Mouse (Mus musculus): ENCODE data around the gene Rai1. TPM values are rescaled to one million over a fixed set of nuclear protein-coding genes. Genes with fewer than 3 reads are reported as not detected.

Rai1 gene
- total RNA-seq (2021) = 10 to 100 TPM; 43.9 to 46.7 TPM
- long read RNA-seq, experiment 1, partial matches to known transcripts = 7 of 18 reads
- long read RNA-seq, experiment 1, other reads (novel, unspliced or antisense) = 7 of 18 reads
- long read RNA-seq, experiment 2, partial matches to known transcripts = 6 of 12 reads
- long read RNA-seq, experiment 2, other reads (novel, unspliced or antisense) = 3 of 12 reads

DNA sequence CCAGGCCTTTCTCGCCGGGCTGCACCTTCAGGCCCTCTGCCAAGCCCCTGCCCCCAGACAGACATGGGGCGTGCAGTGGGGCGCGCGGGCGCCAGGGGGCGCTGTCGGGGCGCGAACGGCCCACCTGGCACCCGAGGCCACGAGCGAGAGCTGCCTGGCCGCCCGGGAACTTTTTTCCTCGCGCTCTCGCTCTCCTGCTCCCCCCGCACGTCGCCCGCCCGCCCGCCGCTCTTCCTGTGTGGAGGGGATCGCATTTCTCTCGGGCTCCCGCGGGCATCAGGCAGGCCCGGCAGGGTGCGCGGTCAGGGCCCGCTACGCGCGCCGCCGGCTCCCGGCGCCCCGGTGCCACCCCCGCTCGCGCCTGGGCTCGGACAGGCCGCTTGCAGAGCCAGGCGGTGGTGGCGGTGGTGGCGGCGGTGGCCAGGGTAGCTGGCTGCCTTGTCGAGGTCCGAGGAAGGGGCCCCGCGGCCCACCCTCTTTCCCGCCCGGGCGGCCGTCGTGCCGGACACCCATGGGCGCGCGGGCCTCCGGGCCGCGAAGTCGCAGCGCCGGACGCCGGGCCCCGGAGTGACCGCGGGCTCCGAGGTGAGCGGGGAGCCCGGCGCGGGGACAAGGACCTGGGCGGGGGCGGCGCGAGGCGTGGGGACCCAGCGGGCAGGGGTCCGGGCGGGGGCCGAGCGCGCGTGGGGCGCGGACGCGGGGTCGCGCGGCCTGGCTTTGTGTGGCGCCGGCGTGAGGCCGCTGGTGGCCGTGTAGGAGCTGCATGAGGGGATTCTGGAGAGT, at the start of gene Rai1:
Rai1 (plus strand) TSS at position 204 of the 783 bp plus-strand sequence.
- peak; percentile 94 to 96 for DNase-seq

DNA sequence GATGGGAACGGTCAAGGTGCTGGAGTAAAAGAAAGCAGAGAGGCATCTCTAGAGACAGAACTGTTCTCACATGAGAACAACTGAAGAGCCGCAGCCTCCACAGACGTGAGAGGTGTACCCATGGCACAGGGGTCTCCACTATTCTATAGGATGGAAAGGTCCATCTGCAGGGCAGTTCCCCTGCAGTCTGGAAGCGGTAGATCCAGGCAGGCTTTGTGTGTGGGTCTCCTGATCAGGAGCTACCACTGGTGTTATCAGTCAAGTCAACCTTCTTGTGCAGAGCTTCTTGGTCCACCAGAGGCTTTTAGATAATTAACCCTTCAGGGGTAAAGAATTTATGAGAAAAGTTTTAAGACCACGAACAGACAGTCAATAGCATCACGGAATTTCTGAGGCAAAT, 48.3 kb upstream of the Rai1 start:
- DNase-seq = no peak

DNA sequence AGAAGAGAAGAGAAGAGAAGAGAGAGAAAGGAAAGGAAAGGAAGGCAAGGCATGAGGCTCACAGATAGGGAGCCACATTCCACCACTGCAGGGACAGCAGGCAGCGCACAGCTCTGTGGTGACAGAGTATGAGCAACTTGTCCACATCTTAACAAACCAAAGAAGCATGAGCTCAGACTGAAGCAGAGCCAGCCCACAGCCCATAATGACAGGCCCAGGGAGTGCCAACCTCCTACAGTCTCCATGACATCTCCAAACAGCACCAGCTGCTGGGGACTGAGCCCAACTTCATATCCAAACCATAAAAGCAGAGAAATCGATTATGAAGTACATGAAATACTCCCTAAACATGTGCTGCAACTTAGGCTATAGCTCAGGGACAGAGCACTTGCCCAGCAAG, 46.8 kb upstream of the Rai1 start:
- no peak for DNase-seq

DNA sequence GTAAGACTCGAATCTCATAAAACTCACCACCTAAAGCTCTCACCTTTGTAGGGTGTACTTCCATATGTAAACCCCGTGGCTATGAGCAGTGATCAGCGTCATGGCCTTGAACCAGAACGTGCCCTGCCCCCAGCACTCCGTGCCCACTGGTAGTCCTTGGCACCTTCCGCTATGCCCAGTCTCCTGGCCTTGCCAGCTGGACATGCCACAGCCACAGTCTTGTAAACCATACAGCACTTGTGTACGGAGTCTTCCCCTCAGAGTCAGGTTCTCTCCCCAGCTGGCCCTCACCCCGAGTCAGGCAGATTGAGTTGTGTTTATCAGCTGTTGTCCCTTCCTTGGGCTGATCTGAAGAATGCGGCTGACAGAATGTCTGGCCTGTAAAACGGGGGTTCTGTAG, 46.4 kb upstream of the Rai1 start:
- no peak for DNase-seq

DNA sequence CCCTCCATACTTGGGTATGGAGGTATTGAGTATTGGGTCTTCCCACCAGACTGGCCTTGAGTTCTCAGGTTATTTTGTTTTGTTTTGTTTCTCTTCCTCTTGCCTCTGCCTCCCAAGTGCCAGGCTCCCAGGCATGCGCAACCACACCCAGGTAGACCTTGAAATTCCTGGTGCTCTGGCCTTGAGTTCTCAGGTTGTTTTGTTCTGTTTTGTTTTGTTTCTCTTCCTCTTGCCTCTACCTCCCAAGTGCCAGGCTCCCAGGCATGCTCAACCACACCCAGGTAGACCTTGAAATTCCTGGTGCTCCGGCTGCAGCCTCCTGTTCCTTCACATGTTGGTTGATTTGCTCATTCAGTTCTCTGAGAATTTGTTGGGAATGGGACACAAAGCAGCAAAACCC, 44.8 kb upstream of the Rai1 start:
- no peak for DNase-seq

DNA sequence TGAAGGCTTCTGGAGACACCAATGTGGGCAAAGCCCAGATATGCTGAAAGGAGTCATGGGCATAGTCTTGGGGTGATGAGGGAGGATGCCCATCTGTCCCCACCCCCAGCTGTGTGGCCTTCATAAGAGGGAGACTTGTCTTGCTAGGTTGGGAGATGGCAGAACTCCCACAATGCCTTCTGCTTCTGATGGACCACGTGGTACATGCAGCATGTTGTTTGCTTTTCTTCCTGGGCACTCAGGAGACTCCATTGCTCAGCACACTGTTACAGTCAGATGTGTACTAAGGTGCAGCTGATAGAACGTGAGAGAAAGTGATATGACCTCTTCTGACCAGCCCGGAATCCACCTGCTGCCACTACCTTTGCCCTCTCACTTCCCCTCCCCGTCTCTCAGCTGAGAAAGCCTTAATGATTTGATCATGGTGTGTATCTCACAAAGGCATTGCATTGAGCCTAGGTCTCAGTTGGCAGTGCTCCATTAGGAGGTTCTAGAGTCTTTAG, 43.3 kb upstream of the Rai1 start:
- no peak for DNase-seq

DNA sequence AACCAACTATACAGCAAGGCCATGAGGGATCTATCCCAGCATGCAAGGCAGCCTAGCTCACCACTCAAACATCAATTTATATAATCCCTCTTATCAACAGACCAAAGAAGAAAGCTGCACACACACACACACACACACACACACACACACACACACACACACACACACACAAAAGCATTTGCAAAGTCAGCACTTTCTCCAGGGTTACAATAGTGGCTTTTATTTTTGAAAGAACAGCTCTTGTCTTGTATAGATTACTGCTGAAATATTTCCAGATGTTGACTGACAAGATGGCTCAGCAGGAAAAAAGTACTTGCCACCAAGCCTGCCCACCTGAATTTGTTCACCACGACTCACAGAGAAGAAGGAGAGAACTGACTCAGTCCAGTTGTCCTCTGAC, 39.5 kb upstream of the Rai1 start:
- no peak for DNase-seq

DNA sequence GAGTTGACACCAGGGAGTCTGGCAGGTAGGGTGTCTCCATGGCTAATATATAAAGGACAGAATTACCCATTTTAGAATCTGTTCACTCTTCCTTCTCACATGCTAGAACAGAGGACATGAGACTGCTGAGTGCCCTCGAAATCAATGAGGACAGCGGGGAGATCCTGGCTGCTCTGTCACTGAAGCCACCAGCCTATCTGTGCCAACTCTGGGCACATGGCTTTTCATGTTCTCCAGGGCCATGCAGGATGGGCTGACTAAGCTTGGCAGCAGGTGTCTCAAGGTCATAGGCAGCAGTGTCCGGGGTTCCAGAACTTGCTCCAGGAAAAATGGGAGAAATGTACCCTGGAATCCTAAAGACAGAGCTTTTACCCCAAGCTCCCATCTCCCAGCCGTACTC, 37.2 kb upstream of the Rai1 start:
- peak; percentile 21 to 25 for DNase-seq

DNA sequence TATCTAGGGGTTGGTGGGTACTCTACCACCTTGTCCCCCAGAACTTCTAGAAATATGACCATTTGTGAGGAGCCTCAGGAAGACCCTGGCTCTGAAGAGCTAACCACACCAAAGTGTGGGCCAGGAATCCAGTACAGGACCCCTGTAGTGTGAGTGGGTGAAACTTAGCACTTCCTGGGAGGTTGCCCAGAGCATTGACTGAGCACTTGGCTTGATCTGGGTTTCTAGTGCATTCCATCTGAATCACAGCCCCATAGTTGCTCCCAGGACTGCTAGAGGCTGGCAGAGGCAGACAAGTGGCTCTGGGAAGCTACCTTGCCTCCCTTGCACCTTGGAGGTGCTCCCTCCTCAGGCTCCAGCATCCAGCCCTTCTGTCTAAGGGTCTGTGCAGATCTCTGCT, 36.2 kb upstream of the Rai1 start:
- no peak for DNase-seq

DNA sequence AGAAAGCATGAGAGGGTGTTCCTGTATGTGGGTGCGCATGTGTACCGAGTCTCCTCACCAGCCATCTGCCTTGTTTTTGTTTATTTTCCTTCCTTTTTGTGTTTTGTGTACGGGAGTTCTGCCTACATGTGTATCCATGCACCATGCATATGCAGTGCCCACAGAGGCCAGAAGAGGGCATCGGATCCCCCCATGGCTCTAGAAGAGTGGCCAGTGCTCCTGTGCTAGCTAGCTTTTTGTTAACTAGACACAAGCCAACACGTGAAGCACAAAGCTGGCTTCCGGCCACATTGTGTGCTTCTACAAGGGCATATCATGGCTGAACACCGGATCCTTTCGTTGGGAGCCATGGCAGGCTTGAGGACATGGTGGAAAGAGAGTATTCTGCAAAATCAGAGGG, 34.2 kb upstream of the Rai1 start:
- peak; percentile 60 to 71 for DNase-seq

DNA sequence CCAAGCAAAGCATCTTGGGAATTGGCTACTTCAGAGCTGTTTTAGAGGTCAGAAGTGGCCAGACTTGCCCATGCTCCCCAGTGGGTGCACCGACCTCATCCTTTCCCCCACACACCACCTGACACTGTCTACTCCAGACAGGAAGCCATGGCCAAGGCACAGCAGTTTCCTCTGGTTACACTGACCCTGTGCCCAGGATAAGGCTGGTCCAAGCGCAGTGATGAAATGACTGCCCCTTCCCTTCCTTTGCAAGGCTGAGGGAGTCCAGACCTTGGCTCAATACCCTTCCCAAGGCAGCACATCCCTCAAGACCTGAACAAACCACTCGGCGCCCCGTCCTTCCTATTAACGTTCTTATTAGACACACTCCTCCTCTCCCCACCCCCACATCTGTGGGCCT, 33.6 kb upstream of the Rai1 start:
- peak in 1 of 2 experiments; percentile 28 for DNase-seq

DNA sequence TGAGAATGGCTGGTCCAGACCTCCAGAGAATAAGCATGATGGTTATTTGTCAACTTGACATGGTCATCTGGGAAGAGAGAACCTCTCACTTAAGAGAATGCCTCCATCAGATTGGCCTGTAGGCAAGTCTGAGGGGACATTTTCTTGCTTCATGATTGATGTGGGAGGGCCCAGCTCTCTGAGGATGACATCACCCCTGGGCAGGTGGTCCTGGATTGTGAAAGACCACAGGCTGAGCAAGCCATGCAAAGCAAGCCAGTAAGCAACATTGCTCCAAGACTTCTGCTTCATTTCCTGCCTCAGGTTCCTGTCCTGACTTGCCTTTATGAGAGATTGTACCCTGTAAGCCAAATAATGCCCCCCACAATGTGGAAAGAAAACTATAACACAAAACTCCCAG, 31.7 kb upstream of the Rai1 start:
- DNase-seq = no peak

DNA sequence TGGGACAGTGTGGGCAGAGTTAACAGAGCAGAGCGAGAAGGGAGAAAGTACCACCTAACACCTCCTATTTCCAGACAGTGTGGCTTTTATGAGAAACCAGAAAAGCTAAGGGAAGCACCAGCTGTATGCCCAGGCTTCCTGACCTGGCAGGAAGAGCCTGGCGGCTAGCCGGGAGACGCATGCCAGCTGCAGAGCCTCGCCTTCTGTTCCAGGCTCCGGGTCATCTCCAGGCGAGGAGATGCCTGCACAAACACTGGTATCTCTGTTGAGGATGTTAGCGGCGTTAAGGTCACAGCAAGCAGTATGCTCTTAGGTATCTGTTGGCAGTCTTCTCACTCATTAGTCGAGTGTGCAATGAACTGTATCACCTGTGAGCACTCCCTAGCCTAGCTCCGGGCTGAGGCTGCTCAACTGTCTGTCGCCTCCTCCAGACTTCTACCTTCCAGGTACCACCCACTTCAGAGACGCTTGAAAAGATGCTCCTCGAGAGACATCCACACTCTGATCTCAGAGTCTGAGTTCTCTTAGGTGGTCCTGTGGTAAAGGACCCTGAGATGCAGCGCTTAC, 30.8 kb upstream of the Rai1 start:
- peak in 1 of 2 experiments; percentile 54 for DNase-seq

DNA sequence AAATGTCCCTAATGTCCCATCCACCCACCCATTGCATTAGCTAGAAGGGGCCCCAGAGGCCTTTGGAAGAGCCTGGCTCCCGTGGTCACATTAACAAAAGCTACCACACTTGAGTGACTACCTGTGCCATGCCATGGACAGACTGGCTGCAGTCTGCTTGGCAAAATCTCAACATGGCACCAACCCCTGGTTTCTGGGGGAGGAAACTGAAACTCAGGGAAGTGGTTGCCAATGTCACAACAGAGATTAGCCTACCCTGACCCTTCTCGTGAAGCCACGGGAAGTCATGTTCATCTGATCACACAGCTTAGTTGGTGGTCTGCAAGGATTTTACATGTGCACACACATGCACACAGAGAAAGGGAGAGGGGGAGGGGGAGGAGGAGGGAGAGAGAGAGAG, 28.6 kb upstream of the Rai1 start:
- DNase-seq = peak in 1 of 2 experiments; percentile 23

DNA sequence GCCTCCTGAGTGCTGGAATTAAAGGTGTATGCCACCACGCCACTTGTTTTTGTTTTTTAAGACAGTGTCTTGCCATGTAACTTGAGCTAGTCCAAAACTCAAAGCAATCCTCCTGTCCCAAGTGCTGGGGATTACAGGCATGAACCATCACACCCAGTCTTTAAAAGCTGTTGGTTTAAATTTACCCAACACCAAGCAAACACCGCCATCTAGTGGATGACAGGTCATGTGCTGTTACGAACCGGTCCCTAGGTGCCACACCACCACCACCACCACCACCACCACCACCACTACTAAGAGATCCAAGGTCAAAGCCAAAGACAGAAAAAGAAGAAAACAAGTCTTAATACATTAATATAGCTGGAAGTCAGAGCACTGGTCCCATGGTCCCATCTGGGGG, 28.0 kb upstream of the Rai1 start:
- DNase-seq = peak; percentile 69 to 82

DNA sequence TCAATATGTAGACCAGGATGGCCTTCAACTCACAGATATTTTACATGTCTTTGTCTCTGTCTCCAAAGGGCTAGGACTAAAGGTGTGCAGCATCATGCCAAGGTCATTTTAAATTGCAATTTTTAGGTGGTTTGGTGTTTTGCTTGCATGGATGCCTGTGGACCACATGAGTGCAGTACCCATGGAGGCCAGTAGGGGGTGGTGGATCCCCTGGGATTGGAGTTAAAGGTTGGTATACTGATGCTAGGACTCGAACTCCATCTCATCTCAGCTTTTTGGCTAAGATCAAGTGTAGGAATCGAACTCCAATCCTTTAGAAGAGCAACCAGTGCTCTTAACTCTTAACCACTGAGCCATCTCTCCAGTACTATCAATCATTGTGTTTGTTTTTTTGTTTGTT, 20.2 kb upstream of the Rai1 start:
- peak; percentile 52 to 71 for DNase-seq

DNA sequence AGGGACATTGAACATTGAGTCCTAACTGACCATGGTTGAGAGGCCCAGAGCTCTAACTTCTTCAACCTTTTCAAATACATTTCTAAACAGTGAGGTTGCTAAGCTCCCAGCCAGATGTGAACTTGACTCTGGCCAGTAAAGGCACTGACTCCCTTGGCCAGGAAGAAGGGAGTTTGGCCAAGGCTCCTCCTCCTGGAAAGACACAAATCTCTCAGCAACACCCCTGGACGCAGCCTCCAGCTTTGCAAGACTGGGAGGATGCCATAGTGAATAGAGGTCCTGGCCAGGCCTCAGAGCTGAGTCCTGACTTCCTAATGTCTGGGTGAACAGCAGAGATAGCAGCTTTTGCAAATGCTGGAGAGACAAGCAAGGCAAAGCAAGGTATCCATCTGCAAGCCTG, 18.1 kb upstream of the Rai1 start:
- DNase-seq = no peak

DNA sequence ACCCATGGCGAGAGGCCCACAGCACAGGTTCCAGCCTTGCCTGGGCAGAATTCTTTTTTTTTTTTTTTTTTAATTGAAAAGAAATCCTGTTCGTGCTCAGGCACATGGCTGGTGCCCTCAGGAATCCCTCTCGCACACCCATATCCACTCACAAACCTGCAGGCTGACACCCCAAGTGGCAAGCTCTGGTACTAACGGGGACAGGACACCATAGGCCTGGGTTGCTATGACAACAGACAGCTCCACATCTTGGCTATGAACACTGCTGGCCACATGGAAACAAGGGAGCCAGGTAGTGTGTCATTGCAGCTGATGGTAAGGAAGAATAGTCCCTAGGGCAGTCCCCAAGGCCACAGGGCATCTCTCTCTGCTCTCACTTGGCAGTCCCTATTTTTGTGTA, 15.9 kb upstream of the Rai1 start:
- DNase-seq = no peak

DNA sequence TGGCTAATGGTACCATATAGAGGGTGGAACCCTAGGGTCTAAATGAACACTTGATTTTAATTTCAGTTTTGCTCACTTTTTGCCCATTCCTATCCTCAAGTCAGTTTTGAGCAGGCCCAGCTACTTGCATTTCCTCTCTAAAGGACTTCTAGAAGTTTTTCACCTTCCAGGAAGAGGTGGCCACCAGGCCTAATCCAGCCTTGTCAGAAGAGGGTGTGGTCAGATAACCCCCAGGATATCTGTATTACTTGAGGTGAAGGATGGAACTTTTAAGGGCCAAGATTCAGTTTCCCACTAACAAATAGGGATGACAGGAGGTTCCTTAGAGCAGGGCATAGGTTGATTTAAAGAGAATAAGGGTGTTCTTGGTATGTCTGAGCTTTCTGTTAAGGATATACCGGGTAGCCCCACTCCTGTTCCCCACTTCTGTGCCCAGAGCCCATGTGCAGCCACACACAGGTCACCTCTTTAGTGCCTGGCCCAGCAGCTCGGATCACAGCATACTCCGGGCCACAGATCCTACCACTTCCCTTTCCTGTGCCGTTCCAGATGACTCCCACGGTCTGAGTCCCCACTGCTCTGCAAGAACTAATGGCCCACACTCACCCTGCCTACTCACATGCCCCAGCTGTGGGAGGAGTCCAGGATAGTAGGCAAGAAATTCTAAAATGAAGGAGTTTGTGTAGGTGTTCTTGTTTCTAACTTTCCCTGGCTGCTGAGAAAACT, 14.0 kb upstream of the Rai1 start:
- no peak for DNase-seq

DNA sequence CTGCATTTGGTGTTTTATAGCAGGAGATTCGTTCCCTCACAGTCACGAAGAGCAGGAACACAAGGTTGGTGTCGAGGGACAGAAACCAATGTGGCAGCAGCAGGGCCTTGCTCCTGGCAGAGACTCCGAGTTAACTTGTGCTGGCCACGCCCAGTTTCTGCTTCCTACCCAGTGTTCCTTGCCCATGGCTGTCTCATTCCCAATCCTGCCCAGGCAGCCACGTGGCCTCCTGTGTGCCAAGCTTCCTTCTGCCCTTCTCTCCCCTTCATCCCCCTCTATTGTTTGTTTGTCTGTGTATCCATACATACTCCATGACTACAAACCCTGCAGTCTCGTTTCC, 13.4 kb upstream of the Rai1 start:
- DNase-seq = no peak

DNA sequence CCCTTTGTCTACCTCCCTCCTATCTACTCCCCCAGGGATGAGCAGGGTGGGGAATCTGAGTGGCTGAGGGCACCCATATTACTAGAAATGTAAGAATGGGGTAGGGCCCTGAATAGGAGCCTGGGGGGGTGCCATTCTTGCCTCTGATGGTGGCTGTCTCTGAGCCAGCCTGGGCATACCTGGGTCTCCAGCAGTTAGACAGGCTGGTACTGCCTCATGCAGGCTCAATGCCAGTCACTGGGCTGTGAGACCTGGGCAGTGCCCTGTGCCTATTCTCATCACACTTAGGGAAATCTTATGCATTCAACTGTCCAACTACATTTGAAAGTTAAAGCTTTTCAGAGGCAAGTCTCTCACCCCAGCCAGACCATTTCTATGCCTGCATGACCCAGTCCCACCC, 11.6 kb upstream of the Rai1 start:
- no peak for DNase-seq

DNA sequence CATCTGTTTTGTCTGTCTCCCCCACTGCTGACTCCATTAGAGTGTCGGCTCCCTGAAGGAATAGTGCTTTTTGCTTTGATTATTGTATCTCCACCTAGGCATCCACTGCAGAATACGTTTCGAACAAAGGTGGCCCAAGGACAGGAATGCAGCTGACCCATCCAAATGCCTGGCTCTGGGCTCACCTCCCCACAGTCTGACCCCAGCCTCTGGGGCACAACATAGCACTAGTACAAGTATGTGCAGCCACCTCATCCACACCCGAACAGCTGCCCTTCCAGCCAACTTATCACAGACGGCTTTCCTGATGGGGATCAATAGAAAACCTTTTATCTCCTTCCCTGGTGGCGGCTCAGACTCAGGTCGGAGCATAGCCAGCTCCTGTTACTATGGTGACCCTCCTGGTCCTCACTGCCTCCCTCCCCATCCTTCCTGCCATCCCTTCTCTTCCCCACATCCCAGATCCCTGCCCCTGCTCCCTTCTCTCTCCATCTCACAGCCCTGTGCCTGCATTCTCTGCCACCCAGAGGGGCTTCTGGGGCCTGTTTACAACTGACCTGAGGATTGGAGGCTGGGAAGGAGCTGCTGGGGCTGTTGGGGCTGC, 10.7 kb upstream of the Rai1 start:
- DNase-seq = no peak
